Mouse (Mus musculus): ENCODE measurements at regions not wholly inside any gene's neighbourhood (a gene's known extent, or its start where the extent isn't known, plus 50 kb on each side); places are given as distances from the start of the nearest gene placed in this dataset.
A peak's percentile ranks its signal among the peaks of the same experiment; 100 is the strongest.

GRCm38 (mm10) chr3:143527982-143528381, 646.2 kb upstream of the Pkn2 start:
- Histone ChIP-seq H3K4me3 (no peak overlapping the region), H3K9me3 (no peaks in the 10 kb centered on the region), H3K27me3 (ENCODE audit: insufficient read depth, poor library complexity, severe bottlenecking) (no peaks in the 10 kb centered on the region), H3K36me3 (no peaks in the 10 kb centered on the region), H3K27ac (no peak overlapping the region), H3K4me1 (replicated peaks) (no peaks in the 10 kb centered on the region)
- no peak for DNase-seq (ENCODE audit: low spot score)
- WGBS = 81% methylated on average over 4 of the region's 4 CpGs

DNA sequence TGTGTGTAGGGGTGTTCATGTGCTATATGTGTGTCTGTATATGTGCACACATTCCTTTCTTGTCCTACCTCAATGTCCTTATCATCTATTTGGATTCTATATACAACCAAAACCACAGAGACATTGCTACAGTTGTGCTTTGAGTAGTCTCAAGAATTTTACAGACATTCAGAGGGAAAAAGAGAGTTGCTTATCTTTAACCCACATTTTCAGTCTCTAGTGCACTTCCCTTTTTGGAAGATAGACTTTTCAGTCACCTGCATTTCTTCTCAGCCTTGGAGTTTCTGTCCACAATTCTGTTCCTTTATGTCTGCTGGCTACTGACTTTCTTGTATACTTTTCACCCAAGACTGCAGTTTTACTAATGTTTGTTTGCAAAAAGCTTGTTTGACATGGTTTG, 645.5 kb upstream of the Pkn2 start:
- Histone ChIP-seq H3K27ac (no peak overlapping the region), H3K27me3 (ENCODE audit: insufficient read depth, poor library complexity, severe bottlenecking) (no peaks in the 10 kb centered on the region), H3K4me3 (no peak overlapping the region), H3K36me3 (no peaks in the 10 kb centered on the region), H3K4me1 (replicated peaks) (no peaks in the 10 kb centered on the region), H3K9me3 (no peaks in the 10 kb centered on the region)
- no peak for DNase-seq (ENCODE audit: low spot score)

DNA sequence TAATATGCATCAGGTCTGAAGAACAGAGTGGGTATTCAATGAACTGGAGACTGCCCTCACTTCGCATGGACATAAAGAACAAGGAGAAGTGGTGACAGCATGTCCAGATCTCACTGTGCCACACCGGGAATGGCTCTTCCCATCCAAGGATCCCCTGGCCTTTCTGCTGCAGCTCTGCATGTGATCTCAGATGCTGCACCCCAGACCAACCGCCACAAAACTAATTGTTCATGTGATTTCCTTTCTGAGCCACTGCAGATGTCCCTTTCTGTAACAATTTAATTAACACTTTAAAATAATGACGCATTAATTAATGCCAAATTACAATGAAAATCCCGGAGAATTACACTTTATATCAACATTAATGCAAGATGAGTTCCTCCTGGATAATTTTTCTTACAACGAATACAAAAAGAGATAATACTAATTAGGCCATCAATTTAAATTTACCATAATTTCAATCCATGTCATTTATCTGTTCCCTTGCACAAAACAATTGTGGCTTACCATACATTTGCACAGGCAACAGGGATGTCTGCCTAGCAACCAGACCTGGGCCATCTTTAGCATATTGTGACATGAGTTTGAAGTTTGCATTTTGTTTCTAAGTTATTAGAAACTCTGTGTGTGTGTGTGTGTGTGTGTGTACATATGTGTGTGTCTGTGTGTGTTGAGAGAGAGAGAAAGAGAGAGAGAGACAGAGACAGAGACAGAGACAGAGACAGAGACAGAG, 630.9 kb upstream of the Pkn2 start:
- H3K9me3 ChIP-seq = no peaks in the 10 kb centered on the region
- no peaks in the 10 kb centered on the region for H3K27me3 ChIP-seq (ENCODE audit: insufficient read depth, poor library complexity, severe bottlenecking)
- 82% methylated on average over 6 of the region's 6 CpGs for WGBS
- no peak for DNase-seq (ENCODE audit: low spot score)
- no peak overlapping the region for H3K27ac ChIP-seq
- H3K36me3 ChIP-seq = no peaks in the 10 kb centered on the region
- 0 out of 2 replicates have a peak, but pooled peaks cover 3% of the 10 kb centered on the region for H3K4me1 ChIP-seq (replicated peaks)
- no peak overlapping the region for H3K4me3 ChIP-seq

DNA sequence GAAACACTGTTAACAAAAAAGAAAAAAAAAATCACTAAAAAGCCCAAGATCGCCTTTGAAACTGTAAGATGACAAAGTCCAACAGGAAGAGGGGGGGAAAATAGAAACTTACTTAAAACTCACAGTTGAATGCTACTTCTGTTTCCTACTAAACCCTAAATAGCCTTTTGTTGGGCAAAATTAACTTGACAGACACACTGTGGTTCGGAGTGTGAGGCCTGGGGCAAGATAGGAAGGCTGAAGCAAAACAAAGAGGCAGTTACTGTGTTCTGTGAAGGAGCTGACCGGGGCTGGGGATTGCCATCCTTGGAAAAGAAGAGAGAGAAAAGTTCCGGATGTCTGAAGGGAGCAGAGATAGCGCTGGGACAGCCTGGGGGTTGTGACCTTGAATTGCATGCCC, 627.7 kb upstream of the Pkn2 start:
- 58% methylated on average over 5 of the region's 5 CpGs for WGBS
- DNase-seq (ENCODE audit: low spot score) = peak; percentile 8
- Histone ChIP-seq H3K36me3 (no peaks in the 10 kb centered on the region), H3K27ac (no peak overlapping the region), H3K4me1 (replicated peaks) (0 out of 2 replicates have a peak, but pooled peaks cover 3% of the 10 kb centered on the region), H3K4me3 (no peak overlapping the region), H3K9me3 (no peaks in the 10 kb centered on the region), H3K27me3 (ENCODE audit: insufficient read depth, poor library complexity, severe bottlenecking) (no peaks in the 10 kb centered on the region)

DNA sequence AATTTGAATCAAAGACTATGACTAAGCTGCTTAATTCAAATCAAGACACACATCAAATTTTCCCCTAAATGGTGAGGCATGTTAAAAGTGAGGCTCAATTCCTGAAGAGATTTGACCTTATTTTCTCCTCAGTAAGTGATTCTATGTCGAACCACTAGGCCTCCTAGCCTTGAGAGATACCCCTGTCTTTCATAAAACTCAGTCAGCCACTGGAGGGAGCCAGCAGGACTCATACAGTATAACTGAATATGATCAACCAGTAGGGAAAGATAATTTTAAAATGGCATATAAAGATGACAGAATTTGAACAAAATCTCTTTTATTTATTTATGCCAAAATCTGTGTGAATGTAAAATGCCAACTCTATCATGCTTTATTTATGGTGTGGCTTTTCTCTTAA, 626.5 kb upstream of the Pkn2 start:
- H3K4me1 ChIP-seq (replicated peaks) = 0 out of 2 replicates have a peak, but pooled peaks cover 3% of the 10 kb centered on the region
- no peak for DNase-seq (ENCODE audit: low spot score)
- no peaks in the 10 kb centered on the region for H3K36me3 ChIP-seq
- no peak overlapping the region for H3K4me3 ChIP-seq
- H3K9me3 ChIP-seq = no peaks in the 10 kb centered on the region
- no peak overlapping the region for H3K27ac ChIP-seq
- H3K27me3 ChIP-seq (ENCODE audit: insufficient read depth, poor library complexity, severe bottlenecking) = no peaks in the 10 kb centered on the region
- WGBS = 77% methylated on average over 1 of the region's 1 CpGs

GRCm38 (mm10) chr3:143501017-143501416, 619.2 kb upstream of the Pkn2 start:
- Histone ChIP-seq H3K27me3 (ENCODE audit: insufficient read depth, poor library complexity, severe bottlenecking) (no peaks in the 10 kb centered on the region), H3K9me3 (no peaks in the 10 kb centered on the region), H3K27ac (no peak overlapping the region), H3K4me1 (replicated peaks) (no peaks in the 10 kb centered on the region), H3K4me3 (no peak overlapping the region), H3K36me3 (no peaks in the 10 kb centered on the region)
- no peak for DNase-seq (ENCODE audit: low spot score)
- 37% methylated on average over 2 of the region's 2 CpGs for WGBS

GRCm38 (mm10) chr3:143495389-143495788, 613.6 kb upstream of the Pkn2 start:
- H3K4me3 ChIP-seq = no peak overlapping the region
- 92% methylated on average over 4 of the region's 4 CpGs for WGBS
- H3K9me3 ChIP-seq = no peaks in the 10 kb centered on the region
- no peak for DNase-seq (ENCODE audit: low spot score)
- H3K4me1 ChIP-seq (replicated peaks) = no peaks in the 10 kb centered on the region
- H3K27ac ChIP-seq = no peak overlapping the region
- H3K36me3 ChIP-seq = no peaks in the 10 kb centered on the region
- no peaks in the 10 kb centered on the region for H3K27me3 ChIP-seq (ENCODE audit: insufficient read depth, poor library complexity, severe bottlenecking)

DNA sequence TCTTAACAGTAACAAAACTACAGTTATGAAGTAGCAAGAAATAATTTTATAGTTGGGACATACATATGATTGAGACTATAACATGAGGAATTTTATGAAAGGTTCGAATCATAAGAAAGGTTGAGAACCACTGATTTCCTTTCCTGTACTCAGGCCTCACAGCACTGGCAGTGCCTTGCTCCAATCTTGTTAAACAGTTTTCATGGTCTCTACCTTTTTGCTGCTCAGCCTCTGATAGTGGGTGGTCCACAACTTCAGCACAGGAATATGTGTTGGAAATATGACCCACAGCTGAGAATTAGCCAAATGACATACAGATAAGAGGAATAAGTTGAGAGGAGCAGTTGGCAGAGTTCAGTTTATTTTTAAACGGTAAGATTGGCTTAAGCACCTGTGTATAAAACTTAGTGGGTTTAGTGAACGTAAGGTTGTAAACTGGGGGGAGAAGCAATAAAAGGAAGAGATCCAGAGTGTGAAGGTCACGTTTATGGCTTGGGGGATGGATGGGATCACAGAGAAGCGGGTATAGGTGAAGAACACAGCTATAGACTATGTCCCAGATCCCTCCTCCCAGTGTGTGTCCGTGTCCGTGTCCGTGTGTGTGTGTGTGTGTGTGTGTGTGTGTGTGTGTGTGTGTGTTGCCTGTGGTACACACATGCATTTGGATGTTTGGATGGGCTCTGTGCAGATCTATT, 596.3 kb upstream of the Pkn2 start:
- Histone ChIP-seq H3K27ac (no peak overlapping the region), H3K27me3 (ENCODE audit: insufficient read depth, poor library complexity, severe bottlenecking) (no peaks in the 10 kb centered on the region), H3K4me1 (replicated peaks) (no peaks in the 10 kb centered on the region), H3K4me3 (no peak overlapping the region), H3K36me3 (no peaks in the 10 kb centered on the region), H3K9me3 (no peaks in the 10 kb centered on the region)
- WGBS = 84% methylated on average over 8 of the region's 8 CpGs
- no peak for DNase-seq (ENCODE audit: low spot score)

DNA sequence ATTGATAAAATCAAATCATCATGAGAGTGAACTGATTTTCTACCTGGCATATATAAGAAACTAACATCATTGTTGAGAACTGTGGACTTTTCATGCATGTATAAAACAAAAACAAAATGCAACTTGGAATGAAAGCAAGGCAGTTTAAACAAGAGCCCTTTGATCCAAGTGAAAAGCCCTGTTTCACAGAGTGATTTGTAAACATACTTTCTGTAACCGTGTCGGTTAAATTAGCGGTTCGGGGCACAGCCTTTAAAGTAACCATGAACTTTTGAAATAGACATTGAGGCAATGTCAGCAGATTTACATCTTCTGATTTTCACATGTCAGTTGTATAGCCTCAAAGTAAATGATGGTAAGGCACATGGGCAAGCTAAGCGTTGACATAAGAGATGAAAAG, 593.7 kb upstream of the Pkn2 start:
- Histone ChIP-seq H3K4me1 (replicated peaks) (no peaks in the 10 kb centered on the region), H3K27ac (no peak overlapping the region), H3K9me3 (no peaks in the 10 kb centered on the region), H3K36me3 (no peaks in the 10 kb centered on the region), H3K4me3 (no peak overlapping the region), H3K27me3 (ENCODE audit: insufficient read depth, poor library complexity, severe bottlenecking) (no peaks in the 10 kb centered on the region)
- WGBS = 75% methylated on average over 5 of the region's 5 CpGs
- DNase-seq (ENCODE audit: low spot score) = no peak

GRCm38 (mm10) chr3:143447005-143447709, 565.4 kb upstream of the Pkn2 start:
- H3K4me1 ChIP-seq (replicated peaks) = no peaks in the 10 kb centered on the region
- no peaks in the 10 kb centered on the region for H3K36me3 ChIP-seq
- 78% methylated on average over 7 of the region's 7 CpGs for WGBS

DNA sequence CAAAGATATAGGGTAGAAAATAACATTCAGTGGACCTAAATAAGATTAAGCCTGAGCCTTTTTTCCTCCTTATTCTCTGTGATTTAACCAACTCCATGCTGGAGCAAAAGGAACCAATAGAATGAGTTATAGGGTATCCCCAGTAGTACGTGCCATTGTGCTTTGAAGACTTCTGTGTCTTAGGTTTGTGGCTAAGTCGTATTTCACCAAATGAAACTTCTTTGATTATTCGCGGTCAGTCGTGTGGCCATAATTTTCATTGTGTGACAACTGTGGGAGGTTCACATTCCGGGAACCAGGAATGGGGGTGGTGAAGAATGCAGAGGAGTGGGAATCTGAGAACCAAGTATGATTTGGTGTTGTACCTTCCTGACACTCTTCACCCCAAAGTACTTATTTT, 535.6 kb upstream of the Pkn2 start:
- Histone ChIP-seq H3K27me3 (ENCODE audit: insufficient read depth, poor library complexity, severe bottlenecking) (no peaks in the 10 kb centered on the region), H3K4me1 (replicated peaks) (no peaks in the 10 kb centered on the region), H3K9me3 (no peaks in the 10 kb centered on the region), H3K4me3 (no peak overlapping the region), H3K36me3 (no peaks in the 10 kb centered on the region), H3K27ac (no peak overlapping the region)
- WGBS = 66% methylated on average over 6 of the region's 6 CpGs
- DNase-seq (ENCODE audit: low spot score) = no peak

More at GRCm38 (mm10) chr3:143447005-143447709, 565.4 kb upstream of the Pkn2 start:
- Histone ChIP-seq H3K27ac (no peak overlapping the region), H3K9me3 (no peaks in the 10 kb centered on the region), H3K4me3 (no peak overlapping the region), H3K27me3 (ENCODE audit: insufficient read depth, poor library complexity, severe bottlenecking) (no peaks in the 10 kb centered on the region)
- DNase-seq (ENCODE audit: low spot score) = no peak

DNA sequence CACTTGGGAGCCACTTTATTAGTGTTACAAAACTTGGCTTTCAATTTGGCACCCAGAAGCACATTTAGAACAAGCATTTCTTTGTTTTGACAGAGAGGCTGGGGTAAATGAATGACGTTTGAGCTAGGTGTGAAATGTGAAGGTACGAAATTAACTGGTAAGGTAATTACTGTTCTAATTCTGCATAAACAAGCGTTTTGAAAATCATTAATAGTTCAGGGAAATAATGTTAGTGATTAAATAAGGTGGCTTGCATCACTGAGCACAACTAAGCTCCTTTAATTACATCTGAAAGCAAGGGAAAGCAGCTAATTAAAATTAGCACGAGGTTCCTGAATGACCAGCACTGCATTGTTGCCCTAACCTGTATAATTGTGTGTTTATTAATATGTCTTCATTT, 529.9 kb upstream of the Pkn2 start:
- no peak overlapping the region for H3K4me3 ChIP-seq
- no peak overlapping the region for H3K27ac ChIP-seq
- H3K9me3 ChIP-seq = no peaks in the 10 kb centered on the region
- no peaks in the 10 kb centered on the region for H3K36me3 ChIP-seq
- no peak for DNase-seq (ENCODE audit: low spot score)
- no peaks in the 10 kb centered on the region for H3K4me1 ChIP-seq (replicated peaks)
- WGBS = 72% methylated on average over 4 of the region's 4 CpGs
- no peaks in the 10 kb centered on the region for H3K27me3 ChIP-seq (ENCODE audit: insufficient read depth, poor library complexity, severe bottlenecking)

GRCm38 (mm10) chr3:143398966-143399365, 517.2 kb upstream of the Pkn2 start:
- H3K27me3 ChIP-seq (ENCODE audit: insufficient read depth, poor library complexity, severe bottlenecking) = no peaks in the 10 kb centered on the region
- no peak overlapping the region for H3K4me3 ChIP-seq
- WGBS = 64% methylated on average over 2 of the region's 2 CpGs
- H3K36me3 ChIP-seq = no peaks in the 10 kb centered on the region
- no peaks in the 10 kb centered on the region for H3K4me1 ChIP-seq (replicated peaks)
- DNase-seq (ENCODE audit: low spot score) = no peak
- no peaks in the 10 kb centered on the region for H3K9me3 ChIP-seq
- no peak overlapping the region for H3K27ac ChIP-seq

Measured in hindbrain, embryonic 10.5 days (tissue).